Mouse (Mus musculus): ENCODE data around the gene Lnx2.

Lnx2 gene

DNA sequence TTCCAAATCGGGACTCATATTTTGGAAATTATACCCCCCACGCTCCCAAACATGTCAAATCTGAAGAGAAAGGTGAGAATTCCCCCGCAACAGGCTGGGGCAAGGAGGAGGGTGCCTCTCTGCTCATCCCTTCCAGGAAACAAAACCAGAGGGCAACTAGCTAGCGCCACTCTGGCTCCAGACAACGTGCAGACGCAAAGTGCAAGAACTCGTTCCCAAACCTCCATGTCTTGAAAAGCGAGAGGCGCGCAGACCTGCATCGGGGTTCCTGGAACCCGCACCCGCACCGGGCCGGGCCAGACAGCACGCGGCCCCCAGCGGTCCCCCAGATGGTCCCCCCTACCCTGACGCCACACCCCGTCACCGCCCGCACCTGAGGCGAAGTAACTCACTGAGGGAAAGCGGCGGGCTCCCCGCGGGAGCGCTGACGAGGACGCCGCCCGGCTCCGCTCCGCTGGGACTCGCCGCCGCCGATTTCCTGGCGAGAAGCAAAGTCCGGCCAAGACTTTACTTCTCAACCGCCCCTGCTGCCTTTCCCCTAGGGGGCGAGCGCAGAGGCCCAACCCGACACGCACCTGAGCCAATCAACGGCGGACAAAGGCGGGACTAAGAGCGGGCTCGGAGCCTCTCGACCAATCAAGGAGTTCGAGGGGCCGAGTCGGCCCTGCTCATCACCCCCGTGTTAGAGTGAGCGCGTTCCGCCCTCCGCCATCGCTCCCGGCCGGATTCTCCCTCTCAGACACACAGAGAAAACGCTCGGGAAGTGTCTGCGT, at the start of gene Lnx2:
Gene Lnx2 (minus strand): TSS at position 561 of the 773 bp plus-strand sequence.
- DNase-seq (ENCODE audit: low read depth, low spot score), result peak; percentile 97

DNA sequence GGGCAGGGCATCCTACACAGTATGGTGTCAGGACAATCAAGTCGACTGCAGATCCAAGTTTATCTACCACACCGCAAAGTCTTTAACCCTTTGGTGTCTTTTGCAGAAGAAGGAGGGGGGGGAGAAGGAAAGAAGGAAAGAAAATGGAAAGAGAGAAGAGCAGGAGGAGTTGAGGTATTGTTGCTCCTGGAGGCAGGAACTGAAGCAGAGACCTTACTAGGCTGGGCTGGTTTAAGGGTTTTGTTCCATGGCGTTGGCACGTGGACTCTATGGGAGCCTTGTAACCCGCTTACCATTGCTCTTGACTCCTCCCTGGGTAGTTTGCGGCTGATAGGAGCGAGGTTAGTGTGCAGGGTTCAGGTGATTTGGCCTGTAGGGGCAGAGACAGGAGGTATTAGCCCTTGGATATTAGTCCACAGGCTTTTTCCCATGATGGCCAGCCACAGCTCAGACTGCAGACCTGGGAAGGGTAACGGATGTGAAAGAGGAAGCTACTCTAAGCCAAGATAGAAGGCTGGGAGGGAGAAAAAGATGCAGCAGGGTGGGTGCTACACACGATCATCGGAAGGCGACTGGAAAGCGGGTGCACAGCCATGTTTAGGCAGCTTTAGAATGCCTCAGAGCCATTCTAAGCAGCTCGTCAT, 49.3 kb upstream of the Lnx2 start:
- DNase-seq (ENCODE audit: low read depth, low spot score), result no peak

DNA sequence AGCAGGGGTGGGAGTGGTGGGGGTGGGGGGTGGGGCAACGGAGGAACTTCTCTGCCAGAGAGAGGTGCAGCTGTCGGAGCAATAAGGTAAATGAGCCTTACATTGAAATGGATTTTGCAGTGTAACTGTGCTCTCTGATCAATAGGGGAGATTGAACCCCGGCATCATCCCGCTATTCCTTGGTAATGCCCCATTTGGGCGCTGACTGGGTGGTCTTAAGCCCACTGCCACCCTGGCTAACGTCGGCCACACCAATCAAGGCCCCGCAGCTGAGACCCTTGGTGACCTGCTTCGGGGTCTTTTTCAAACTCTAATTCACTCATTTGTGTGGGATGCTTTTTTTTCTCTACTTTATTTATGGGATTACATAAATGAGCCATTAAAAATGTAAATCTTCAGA, 48.4 kb upstream of the Lnx2 start:
- no peak for DNase-seq (ENCODE audit: low read depth, low spot score)

DNA sequence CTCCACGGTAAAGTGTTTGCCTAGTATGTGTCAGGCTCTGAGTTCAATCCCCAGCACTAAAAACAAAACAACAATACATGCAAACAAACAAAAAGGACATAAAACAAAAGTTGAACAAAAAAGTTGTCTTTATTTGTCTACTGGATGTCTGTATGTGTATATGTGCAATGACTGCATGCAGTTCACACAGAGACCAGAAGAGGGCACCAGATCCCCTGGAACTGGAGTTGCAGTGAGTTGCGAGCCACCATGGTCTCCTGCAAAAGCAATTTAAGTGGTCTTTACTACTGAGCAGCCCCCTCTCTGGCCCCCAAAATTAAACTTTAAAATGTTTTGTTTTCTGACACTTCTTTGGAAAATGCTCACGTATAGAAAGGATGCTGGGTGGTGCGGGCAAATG, 44.8 kb upstream of the Lnx2 start:
- no peak for DNase-seq (ENCODE audit: low read depth, low spot score)

DNA sequence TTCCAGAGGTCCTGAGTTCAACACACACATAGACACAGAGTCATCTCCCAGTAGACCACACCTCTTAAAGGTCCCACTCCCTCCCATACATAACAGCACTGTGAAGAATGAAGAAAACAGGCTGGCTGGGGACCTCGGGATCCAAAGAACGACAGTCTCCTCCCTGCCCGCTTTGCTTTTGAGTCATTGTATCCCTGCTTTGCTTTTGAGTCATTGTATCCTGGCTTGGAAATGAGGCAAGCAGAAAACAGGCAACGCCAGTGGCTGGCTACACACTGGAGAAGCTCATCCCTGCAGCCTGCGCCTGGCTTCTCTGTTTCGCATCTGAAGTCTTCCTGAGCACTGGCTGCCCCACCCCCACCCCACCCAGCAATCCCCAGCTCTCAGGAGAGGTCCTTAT, 40.6 kb upstream of the Lnx2 start:
- DNase-seq (ENCODE audit: low read depth, low spot score), result no peak

DNA sequence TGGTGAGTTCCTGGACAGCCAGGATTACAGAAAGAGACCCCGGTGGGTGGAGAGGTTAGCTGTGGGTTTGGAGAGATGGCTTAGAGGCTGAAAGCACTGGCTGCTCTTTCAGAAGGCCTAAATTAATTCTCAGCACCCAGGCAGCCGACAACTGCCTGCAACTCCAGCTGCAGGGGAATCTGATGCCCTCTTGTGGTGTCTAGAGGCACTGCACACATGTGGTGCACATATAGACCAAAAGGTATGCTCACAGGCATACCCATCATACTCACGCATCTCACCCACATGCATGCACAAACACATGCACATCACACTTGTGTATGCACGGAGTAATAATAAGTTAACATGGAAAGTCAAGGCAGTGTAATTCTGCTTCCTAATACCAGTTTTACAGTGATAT, 39.2 kb upstream of the Lnx2 start:
- DNase-seq (ENCODE audit: low read depth, low spot score), result no peak

DNA sequence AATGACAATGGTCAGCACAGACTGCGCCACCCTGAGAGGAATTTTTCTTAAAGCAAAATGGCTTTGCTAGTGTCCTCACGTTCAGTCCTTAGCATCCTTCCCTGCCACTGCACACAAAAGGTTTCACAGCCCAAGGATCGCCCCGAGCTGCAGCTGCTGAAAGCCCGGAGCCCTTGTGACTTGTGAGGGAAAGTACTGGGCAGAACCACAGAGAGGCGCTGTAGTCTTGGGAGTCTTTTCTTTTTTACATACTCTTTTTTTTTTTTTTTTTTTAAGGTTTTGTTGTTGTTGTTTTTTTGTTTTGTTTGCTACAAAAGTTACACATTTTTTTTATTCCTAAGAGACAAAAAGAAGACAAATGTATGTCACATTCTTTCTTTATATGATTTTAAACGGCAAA, 38.4 kb upstream of the Lnx2 start:
- DNase-seq (ENCODE audit: low read depth, low spot score), result no peak

DNA sequence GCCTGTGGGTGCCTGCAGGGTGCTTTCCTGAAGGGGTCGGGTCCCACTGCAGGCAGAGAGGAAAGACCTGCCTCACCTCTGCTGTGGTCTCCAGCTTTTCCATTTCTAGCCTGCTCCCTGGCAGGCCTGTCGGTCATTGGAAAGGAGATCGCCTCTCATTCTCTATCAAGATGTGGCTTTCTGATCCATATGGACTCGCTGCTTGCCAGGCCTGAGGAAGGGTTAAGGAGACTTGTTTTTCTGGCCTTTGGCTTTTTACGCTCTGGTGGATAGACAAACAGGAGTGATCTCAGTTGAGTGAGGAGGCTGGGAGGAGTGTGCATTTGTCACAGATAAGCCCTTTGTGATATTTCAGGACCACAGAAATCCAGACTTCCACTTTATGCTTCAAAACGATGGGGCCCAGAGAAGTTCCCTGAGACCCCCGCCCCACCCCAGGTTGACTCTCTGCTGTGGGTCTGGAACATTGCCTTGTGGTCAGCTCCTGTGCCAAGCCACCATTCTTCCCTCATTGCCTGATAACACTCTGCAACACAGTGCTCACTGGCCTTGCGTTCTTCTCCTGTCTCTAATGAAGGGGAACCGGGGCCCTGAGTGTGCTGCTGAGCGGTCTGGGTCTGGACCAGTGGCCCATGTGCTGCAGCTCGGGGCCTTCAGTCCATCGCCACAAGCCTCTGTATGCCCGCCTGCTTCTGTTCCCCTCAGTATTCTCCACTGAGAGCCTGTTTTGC, 32.6 kb upstream of the Lnx2 start:
- DNase-seq (ENCODE audit: low read depth, low spot score), result no peak

DNA sequence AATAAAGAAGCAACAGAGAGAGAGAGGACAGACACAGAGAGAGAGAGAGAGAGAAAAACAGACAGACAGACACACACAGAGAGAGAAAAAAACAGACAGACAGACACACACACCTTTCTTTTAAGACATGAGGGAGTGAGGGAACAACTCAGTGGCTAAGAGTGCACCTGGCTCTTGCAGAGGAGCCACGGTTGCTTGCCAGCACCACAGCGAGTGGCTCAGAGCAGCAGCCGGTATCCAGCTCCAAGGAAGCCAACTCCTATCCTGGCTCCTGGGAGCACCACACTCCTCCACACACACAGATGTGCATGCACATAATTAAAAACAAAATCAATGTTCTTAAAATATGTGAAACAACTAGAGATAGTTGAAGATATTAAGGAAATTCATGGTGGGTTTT, 30.9 kb upstream of the Lnx2 start:
- no peak for DNase-seq (ENCODE audit: low read depth, low spot score)

DNA sequence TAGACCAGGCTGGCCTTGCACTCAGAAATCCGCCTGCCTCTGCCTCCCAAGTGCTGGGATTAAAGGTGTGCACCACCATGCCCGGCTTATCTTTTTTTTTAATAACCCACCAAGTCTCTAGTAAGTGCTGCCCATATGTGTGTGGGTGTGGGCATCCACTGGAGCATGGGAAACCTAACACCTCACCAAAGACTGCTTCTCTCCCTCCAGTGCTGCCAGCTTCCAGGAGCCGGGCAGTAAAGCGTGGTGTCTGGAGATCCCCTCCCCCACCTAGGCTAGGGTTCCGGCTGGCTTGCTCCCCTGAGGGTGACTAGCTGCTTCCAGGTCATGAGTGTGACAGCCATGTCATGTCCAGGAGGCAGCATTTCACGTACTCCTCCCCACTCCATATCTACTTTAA, 25.9 kb upstream of the Lnx2 start:
- DNase-seq (ENCODE audit: low read depth, low spot score), result no peak

DNA sequence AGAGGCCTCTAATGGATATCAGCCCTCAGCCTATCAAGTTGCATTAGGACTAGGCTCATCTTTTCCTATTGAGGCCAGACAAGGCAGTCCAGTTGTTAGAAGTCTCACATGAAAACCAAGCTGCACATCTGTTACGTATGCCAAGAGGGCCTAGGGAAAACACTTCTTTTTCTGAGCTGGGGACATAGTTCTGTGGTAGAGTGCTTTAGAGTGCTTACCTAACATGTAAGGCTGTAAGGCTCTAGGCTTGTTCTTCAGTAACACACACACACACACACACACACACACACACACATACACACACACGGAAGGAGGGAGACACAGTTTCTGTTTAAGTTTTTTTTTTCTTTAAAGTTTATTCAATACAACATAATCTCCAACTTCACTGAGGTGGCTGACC, 23.8 kb upstream of the Lnx2 start:
- DNase-seq (ENCODE audit: low read depth, low spot score), result no peak

DNA sequence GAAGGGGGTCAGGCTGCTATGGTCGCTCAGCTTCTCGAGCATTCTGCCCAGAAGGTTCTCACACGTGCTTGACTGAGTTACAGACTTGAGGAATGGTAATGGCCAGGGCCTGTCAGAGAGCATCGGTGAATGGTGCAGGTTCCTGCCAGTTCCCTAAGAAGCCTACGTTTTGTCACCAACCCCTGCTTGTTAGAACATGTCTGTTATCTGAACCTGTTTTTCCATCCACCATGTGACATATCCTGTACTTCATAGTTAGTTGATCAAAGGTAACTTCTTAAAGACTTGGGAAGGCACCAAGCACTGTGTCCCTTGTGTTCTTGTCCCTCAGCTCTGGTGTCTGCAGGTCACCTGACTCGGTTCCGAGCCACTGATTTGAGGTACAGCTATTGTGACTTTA, 22.3 kb upstream of the Lnx2 start:
- DNase-seq (ENCODE audit: low read depth, low spot score), result no peak

DNA sequence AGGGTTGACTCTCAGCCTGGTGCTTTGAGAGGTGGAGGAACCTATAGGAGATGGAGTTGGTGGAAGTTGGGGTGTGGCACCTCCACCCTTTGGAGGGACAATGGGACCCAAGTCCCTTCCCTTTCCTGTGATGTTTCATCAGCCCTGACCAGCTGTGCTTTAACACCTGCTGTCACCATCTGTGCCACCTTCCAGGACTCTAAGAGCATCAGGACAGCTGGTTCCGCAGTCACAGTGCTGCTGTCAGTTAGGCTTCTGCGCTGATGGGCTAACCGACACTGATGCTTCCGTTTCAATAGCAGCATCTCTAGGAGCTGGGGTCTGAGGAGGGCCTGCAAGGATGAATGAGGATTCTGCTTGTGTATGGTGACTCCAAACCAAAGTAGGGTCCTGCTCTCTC, 20.2 kb upstream of the Lnx2 start:
- no peak for DNase-seq (ENCODE audit: low read depth, low spot score)

DNA sequence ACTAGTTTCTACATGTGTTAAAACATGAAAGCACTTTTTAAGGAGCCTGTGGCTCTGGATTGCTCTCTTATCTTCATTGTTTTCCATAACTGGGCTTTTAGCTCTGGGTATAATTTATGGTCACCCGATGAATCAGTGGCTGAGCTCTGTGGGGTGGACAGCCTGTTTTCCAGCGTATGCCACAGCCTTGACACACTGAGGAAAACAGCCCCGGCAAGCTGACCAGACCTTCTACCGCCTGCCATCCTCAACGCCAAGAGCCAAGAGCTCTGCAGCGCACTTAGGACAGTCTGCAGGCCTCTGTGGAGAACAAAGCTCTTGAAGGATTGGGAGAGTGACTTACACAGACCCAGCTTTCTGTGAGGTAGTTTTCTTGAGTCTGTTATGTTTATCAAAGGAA, 17.9 kb upstream of the Lnx2 start:
- no peak for DNase-seq (ENCODE audit: low read depth, low spot score)

DNA sequence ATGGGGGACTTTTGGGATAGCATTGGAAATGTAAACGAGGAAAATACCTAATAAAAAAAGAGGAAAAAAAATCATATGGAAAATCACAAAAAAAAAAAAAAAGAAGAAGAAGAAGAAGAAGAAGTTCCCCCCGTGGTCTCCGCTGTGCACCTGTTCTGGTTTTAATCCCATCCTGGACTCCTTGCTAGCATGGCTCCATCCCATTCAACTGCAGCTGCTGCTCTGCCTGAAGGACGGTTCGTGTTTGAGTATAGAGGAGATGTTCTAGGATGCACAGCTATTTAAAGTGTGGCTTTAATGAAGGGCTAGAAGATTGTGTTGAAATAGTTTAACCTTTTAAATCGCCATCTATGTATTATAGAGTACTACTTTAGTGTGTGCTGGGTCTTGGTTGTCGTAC, 16.1 kb upstream of the Lnx2 start:
- DNase-seq (ENCODE audit: low read depth, low spot score), result no peak

DNA sequence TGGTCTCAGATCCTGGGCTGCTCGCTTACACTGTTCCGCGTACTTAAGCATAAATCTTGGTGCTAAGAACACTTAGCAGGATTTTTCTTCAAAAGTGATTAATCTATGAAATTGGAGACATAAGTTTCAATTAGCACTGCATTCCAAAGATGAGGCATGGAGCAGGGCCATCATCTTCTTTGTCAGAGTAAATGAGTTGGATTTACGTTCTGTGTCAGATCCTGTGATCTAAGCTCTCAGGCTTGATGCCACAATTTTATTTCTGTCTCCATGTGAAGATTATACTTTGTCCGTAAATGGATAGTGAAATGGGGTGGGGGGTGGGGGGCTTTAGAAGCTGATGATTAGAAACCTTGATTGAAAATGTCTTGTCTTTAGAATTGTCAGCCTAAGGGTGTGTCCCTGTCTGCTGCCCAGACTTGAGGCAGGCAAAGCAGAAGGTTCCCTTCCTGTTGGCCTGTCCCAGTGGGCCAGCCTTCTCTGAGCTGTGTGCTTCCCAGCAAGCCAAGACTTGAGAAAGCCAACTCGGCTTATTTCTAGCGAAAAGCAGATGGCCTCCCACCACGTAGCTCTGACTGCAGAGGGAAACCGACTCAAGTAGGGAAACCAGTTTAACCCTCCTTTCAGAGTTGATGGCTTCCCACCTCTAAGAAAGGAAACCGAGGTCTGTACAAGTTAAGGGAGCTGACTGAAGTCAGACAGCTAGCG, 14.0 kb upstream of the Lnx2 start:
- DNase-seq (ENCODE audit: low read depth, low spot score), result no peak

DNA sequence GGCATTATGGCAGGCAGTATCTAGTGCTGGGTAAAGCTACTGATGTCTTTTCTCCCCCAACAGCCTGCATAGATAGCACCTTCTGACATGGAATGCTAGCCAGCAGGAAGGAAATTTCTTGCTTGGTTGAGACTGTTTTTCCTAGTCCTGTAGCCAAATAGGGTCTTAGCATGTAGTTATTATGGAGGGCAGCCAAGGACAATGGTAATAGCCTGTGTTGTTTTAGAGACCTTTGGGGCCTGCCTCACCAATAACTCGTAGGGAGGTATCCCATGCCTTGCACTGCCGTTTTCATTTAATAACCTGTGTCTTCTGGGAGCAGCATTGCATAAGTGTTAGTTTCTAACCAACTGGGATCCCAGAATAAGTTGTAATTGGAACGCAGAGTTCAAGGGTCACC, 13.4 kb upstream of the Lnx2 start:
- no peak for DNase-seq (ENCODE audit: low read depth, low spot score)

DNA sequence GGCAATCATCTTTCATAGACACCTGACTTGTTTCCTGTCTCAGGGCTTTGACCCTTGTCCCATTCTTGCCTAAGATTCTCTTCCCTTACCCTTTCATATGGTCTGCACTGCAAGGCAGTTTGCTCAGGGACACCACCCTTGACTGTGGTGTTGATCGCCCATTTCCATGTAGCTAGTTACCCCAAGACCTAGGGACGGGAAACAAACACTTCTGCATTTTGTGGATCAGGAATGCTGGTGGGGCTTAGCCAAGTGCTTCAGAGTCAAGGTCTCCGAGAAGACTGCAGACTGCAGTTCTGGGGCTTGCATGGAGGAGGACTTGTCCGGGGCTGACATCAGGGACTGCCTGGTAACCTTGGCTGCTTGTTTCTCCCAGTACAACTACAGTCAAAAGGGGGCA, 10.4 kb upstream of the Lnx2 start:
- DNase-seq (ENCODE audit: low read depth, low spot score), result no peak

DNA sequence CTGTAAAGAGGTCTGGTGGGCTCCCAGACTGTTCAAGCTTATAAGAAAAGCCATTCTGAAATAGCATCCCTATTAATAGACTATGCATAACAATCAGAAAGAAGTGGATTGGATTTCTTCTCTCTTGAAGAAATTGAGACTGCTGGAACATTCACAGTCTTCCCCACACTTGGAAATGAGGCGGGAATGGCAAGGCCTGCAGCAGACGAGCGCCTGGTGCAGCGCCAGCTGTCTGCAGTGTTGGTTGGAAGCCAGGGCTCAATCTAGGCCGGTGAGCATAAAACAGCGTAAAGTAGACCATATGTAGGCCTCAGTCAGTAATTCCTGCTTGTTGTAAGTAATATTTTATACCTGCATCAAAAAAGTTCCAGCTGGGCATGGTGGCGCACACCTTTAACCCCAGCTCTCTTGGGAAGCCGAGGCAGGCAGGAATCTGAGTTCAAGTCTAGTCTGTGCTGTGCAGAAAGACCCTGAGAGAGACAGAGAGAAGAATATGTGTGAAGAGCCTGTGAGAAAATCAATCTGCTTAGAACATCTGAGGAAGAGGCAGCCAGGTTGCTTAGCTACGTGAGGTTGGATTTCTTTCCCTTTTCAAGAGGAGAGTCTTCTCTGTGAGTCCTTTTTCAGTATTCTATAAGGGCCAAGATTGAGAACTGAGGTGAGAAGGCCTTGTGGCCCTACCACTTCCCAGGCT, 9.0 kb upstream of the Lnx2 start:
- DNase-seq (ENCODE audit: low read depth, low spot score), result no peak

DNA sequence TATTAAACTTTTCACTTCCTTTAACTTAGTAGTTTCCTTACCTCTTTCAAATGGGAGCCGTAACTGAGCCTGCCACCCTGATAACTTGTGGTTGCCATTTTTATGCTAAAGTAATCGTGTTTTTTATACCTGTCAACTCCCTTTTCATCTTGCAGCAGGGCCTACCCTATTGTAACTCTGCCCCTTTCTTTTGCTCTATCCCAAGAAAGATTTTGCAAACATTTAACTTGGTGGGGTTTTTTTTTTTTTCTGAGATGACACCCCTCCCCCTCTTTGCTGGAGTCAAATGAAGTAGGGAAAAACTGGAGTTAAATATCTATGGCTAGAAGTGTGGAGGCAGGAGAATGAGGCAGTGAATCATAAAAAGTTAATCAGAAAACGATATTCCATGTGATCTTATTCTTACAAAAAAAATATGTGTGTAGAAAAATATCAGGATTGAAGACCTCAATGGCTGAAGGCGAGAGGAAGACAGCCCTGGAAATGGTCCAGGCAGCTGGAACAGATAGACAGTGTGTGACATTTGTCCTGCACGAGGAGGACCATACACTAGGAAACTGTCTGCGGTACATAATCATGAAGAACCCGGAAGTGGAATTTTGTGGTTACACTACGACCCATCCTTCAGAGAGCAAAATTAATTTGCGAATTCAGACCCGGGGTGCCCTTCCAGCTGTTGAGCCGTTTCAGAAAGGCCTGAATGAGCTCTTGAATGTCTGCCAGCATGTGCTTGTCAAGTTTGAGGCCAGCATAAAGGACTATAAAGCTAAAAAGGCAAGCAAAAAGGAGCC, 1.9 kb upstream of the Lnx2 start:
- DNase-seq (ENCODE audit: low read depth, low spot score), result peak; percentile 46
